Mouse (Mus musculus) adipocyte (in vitro differentiated cells): ENCODE measurements around the gene S100a2.
A peak's percentile ranks its signal among the peaks of the same experiment; 100 is the strongest.

Experiments
- DNase-seq: peaks from one replicate; pipeline ENCODE4 v3.0.0-alpha.2; 2016; ENCODE audit warnings: low spot score

The S100a2 gene

GRCm38 (mm10) chr3:90589947-90590346, at the start of gene S100a2:
TSS of gene S100a2 (plus strand) at chr3:90590247.
- DNase-seq, result no peak

GRCm38 (mm10) chr3:90540904-90541303, 49.1 kb upstream of the S100a2 start:
- no peak for DNase-seq

DNA sequence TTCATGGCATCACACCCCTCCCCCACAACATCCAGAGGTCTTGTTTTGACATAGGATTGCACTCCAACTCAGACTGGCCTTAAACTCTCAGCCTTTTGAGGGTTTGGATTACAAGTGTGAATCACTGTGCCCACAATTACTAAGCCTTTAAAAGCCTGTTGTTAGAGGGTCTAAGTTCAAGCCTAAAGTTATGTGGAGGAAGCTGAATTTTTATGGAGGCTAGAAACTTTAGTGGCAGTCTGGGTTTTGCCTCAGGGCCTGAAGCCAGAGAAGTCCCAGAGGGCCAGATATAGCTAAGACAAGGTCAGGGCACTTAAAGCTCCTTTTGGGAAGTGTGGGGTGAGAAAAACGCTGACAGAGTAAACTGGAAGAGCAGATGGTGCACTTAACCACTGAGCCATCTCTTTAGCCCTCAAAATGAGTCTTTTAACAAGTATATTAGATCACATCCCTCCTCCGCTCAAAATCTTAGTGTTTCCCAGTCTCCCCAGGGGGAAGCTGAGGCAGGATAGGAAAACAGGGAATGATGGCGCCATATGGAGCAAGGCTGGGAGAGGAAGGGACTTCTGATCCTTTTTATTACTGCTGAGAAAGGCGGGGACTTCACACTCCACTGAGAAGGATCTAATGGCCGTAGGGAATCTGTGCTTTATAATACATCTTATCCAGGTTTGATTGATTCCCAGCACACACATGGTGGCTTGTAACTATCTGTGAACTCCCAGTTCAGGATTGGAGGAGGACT, 40.2 kb upstream of the S100a2 start:
- peak; percentile 46 for DNase-seq

DNA sequence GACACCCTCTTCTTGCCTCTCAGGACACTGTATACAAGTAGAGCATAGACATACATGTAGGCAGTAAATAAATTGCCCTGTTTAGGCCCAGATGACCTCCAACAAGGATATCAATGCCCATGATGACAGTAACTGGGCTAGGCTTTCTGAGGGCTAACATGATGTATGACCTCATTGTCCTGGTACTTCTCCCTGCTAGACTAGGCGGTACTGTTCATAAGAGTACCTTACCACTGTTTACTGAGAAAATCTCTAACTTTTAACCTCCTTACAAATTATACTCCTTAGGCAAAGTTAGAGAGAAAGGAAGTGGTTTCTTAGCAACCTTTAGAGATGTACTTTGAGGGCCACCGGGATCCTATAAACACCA, 39.6 kb upstream of the S100a2 start:
- DNase-seq, result no peak

DNA sequence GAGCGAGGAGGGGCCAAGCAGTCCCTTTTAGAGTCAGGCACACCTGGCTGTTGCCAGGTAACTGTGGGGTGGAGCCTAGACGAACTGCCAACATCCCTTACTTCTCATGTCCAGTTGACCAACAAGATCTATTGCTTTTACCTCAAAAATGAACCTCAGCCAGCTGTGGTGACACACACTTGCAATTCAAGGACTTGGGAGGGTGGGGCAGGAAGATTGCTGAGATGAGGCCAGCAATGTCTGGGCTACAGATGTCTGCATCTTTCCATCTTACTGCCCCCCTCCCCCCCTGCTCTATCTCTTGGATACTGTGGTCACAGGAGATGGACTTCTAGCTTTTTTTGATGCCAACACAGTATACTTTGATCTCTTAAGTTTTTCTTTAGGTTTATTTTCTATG, 37.8 kb upstream of the S100a2 start:
- DNase-seq, result no peak

- peak; percentile 85 for DNase-seq
These were observed 34.1 kb upstream of the S100a2 start for GRCm38 (mm10) chr3:90555954-90556353.

DNA sequence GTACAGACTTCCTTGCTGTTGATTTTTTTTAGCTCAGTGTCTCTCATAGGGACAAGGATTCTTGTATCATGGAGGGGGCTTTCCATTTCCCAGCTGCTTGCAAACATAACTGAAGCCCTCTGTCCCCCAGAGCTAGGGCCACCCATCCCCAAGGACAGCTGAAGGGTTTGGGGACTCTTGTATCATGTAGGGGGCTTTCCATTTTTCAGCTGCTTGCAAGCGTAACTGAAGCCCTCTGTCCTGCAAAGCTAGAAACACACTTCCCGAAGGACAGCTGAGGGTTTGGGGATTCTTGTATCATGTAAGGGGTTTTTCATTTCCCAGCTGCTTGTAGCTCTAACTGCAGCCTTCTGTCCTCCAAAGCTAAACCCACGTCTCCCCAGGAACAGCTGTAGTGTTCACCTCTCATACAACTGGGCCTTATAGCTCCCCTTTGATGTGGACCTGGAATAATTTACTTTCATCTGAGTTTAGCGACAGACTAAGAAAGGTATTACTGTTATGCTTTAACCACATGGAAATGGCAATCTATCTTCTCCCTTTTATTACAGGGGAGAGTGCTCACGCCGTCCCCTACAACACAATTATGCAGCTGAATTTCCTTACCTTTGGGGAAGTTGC, 29.9 kb upstream of the S100a2 start, which contains the start of gene S100a3:
Gene S100a3, plus strand, starts transcription at position 571 of the 621 bp plus-strand sequence.
- no peak for DNase-seq

DNA sequence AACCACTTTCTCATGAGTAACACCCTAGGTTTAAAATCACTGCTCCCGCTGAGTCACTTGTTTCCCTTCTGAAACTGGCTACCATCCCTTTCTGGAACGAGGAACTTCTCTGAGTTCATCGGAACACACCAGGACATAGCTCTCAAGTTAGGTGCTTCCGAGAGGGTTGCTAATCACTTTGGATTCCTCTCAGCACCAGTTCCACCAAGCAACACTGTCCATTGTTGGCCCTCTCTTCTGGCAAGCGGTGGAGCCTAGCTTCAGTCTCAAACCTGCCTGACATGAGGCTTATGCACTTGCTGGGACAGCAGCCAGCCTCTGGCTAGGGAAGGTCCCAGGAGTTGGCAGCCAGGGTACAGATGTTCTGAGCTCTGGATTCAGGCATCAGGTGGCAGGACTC, 15.4 kb upstream of the S100a2 start:
- DNase-seq, result peak; percentile 77

DNA sequence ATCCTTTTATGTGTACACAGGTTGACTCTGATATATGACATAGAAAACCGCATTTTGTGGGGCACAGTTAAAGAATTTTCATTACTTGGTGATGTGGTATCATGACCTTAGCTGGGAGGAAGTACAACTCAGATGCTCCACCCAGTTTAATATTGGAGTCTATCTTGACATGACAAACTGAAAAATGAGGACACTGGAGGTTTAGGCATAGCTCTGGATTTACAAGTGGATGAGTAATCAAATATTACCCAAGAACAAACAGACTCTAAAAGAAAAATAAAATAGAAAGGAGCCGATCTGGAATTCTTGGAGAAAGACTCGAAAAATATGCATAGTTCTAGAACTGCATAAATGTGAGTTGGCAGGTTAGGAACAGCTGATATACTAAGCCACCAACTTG, 14.7 kb upstream of the S100a2 start:
- no peak for DNase-seq

DNA sequence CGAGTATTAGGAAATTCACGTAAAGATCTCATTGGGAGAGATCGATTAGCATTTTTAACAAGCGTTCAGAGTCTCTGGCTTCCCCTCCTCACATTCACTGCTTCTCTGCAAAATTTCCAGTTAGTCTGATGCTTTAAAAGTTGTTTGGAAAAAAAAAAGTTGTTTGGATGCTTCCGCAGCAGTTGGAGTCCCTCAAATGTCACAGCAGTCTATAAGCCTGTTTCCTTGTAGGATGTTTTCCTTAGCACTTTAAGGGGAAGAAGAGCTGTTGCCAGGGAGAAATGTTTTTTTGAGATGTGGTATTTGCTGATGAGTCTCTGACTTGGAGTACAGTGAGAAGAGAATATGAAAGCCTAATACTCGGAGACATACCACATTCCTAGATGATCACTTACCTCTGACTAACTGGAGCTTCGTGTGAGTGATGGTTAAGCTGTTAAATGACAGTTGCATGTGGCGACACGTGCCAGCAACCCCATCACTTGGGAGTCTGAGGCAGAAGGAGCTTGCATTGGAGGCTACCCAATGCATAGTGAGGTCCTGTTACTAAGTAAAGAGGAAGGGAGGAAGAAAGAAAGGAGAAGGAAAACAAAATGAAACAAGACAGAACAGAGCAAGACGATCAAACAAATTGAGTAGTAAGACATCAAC, 13.6 kb upstream of the S100a2 start:
- DNase-seq, result no peak

GRCm38 (mm10) chr3:90579433-90579832, 10.6 kb upstream of the S100a2 start:
- DNase-seq, result peak; percentile 79

- no peak for DNase-seq
These were observed 8.9 kb upstream of the S100a2 start for GRCm38 (mm10) chr3:90581141-90581540.

DNA sequence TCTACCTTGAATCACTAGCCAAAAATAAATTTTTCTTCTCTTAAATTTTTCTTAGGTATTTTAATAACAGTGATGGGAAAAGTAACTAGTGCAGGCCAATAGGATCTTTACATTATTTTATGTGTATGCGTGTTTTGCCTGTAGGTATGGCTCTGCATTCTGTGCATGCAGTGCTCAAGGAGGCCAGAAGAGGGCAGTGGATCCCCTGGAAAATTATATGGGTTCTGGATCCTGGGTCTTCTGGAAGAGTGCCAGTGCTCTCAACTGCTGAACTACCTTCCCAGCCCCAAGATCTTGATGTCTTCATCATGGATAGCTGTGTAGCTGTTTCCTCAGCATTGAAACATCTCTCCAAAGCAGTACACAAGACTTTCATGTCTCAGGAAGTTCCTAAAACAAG, 7.9 kb upstream of the S100a2 start:
- no peak for DNase-seq

DNA sequence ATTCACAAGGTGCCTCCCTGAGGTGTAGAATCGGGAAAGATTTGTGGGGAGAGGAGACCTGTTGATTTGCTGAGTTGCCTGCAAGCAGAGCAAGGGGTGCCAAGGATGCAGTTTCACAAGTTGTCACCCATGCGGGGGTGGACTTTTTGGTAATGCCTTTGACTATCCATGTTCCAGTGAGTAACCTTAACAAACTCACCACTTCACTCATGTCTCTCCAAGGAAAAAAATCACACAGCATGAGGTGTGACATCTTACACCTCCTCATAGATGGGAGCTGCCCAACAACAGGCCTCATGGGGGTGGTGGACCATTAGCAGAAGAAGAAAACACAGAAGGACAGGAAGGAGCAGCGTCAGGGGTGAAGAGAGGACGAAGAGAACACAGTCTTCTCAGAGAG, 7.5 kb upstream of the S100a2 start:
- no peak for DNase-seq

- no peak for DNase-seq
These were observed 6.2 kb upstream of the S100a2 start for GRCm38 (mm10) chr3:90583893-90584292.

DNA sequence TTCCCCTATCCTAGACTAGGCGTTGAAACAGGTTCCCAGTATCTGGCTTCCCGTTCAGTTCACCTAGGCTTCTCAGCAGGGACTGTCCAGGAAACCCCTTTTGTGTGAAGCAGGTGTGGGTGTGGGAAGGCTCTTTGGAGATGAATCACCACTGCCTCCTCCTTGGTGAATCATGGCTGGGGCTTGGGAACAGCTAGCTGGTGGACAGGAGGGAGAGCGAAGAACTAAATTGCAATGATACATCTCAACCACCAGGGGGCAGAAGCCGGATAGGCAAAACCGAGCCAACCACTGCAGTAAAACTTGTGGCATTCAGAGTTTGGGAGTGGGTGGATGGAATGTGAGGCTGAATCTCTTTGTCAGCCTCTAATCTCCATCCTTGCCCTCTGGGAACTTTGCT, 4.5 kb upstream of the S100a2 start:
- DNase-seq, result peak; percentile 86

DNA sequence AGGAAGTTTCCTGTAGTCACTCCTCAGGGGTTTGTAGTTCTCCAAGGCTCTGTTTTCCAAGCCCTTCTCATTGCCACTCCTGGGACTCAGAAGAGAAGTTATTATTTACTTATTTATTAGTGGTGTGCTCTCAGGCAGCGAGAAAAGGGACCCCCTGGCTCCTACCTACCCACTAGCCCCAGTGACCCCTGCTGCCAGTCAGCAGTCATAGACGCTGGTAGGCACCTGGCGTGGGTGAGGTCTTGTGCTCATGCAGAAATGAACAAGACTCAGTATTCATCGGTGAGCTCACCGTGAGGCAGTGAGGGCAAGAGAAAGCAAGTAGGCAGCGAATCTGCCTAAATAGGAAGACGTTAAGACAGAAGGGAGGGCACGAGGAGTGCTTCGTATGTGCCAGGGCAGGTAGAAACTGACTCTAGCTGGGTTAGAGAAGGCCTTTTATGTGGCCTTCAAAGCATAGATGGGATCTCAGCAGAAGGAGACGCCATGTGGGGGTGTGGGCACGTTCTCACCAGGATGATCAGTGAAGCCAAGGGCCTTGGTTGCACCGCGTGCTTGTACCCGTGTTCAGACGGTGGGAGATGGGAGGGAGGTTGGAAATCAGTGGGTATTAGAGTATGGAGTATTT, 3.9 kb upstream of the S100a2 start:
- no peak for DNase-seq

- peak; percentile 63 for DNase-seq
These were observed 3.1 kb upstream of the S100a2 start for GRCm38 (mm10) chr3:90586906-90587305.

- peak; percentile 68 for DNase-seq
These were observed 2.5 kb upstream of the S100a2 start for GRCm38 (mm10) chr3:90587361-90588101.

- no peak for DNase-seq
These were observed 657 bp upstream of the S100a2 start for GRCm38 (mm10) chr3:90589390-90589789.

GRCm38 (mm10) chr3:90594466-90594865, 4.4 kb downstream of the S100a2 start:
- DNase-seq, result no peak

GRCm38 (mm10) chr3:90595556-90595955, 5.5 kb downstream of the S100a2 start:
- no peak for DNase-seq
